Mouse (Mus musculus): Measurements from ENCODE around the gene Tmem131. TPM values are rescaled to one million over a fixed set of nuclear protein-coding genes. Genes with fewer than 3 reads are reported as not detected.
"Not testable (repeated sequence)": the region's sequence is repeated elsewhere in the genome, so short reads cannot be mapped to it uniquely, and the experiment has no call there.

The Tmem131 gene
- polyA plus RNA-seq, 1 experiment: 12.1 TPM

DNA sequence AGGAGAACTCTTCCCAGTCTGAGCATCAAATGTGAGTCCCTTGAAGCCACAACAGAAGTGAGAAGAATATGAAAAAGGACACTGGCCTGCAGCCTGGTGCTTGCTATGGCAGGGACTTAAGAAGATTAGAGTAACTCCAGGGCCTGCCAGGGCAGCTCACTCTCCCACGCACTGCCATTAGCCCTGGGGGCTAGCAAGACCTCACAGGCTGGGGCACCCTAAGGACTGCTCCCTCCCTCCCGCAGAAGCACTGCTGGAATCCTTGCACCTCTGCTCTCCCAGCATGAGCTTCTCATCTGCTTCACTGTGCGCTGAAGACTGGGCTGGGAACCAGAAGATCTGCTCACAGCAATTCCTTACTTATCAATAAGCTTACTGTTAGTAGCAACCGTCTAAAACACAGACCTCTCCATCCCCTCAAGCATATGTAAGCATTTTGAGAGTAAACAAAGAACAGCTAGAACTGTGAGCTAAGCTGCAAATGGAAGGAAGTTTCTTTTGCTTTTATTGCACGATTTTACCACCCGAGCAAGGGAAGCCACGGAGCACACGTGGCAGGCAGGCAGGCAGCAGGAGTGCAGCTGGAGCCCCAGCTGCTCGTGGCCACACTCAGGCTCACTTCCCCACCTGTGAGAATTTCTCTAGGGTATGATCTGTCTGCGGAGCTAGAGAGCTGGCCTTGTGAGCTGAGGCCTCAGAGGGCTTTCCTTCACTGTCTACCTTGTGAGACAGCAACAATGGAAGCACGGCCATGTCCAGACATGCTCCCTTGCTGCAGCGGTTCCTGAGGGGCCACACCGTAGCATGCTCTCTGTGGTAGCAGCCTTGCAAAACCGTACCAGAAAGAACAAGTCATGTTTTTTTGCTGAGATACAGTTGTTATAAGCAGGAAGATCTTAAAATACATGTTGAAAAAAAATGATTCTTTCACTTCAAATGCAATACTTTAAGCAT is 112.3 kb downstream of the Tmem131 start:
- Histone ChIP-seq H3K27me3 (replicated peaks) (no peaks in the 10 kb centered on the region), H3K36me3 (replicated peaks; ENCODE audit: low read length) (peaks cover 77% of the 10 kb centered on the region), H3K9me3 (no peaks in the 10 kb centered on the region), H3K4me3 (replicated peaks) (no peak overlapping the region), H3K4me1 (peaks cover 12% of the 10 kb centered on the region)
- TF ChIP-seq GATA1 (IDR thresholded peaks at IDR 0.05; ENCODE audit: borderline replicate concordance, low read length) (no peak), FLI1 (IDR thresholded peaks at IDR 0.05; ENCODE audit: low read length) (no peak)

DNA sequence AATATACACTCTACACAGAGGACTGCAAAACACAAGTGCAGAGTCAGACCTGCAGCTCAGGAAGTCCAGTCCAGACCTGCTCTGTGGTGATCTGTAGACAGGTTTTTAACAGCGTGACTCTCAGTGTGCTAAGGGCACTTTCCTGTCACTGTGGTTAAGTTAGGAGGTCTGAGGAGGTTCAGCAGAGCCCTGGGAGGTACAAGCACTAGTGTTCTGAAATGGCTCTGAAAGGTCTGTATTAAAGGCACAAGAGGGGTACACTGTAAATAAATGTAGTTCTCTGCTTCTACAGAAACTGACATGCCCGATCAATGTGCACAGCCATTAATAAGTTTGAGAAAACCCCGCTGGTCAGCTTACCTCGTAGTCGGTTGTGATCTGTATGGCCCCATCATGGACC is 119.1 kb downstream of the Tmem131 start:
- H3K27me3 ChIP-seq (replicated peaks): no peaks in the 10 kb centered on the region
- no peak for TF ChIP-seq GATA1 (IDR thresholded peaks at IDR 0.05; ENCODE audit: borderline replicate concordance, low read length)
- no peak for TF ChIP-seq FLI1 (IDR thresholded peaks at IDR 0.05; ENCODE audit: low read length)
- H3K9me3 ChIP-seq: no peaks in the 10 kb centered on the region
- H3K4me3 ChIP-seq (replicated peaks): no peak overlapping the region
- peaks cover 87% of the 10 kb centered on the region for H3K36me3 ChIP-seq (replicated peaks; ENCODE audit: low read length)
- no peaks in the 10 kb centered on the region for H3K4me1 ChIP-seq

DNA sequence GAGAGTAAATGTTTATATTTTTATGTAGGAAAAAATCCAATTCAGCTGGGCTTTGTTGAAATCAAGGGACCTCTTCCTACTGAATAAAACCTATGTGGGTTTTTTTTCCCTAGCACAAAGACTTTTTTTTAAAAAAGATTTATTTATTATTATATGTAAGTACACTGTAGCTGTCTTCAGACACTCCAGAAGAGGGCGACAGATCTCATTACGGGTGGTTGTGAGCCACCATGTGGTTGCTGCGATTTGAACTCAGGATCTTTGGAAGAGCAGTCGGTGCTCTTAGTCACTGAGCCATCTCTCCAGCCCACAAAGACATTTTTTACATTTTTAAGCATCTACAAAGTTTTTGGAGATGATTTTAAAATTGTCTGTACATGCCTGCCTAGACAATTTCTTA is 121.5 kb downstream of the Tmem131 start:
- peaks cover 92% of the 10 kb centered on the region for H3K36me3 ChIP-seq (replicated peaks; ENCODE audit: low read length)
- H3K4me1 ChIP-seq; H3K9me3 ChIP-seq; H3K27me3 ChIP-seq (replicated peaks); H3K4me3 ChIP-seq (replicated peaks): not testable (repeated sequence)

DNA sequence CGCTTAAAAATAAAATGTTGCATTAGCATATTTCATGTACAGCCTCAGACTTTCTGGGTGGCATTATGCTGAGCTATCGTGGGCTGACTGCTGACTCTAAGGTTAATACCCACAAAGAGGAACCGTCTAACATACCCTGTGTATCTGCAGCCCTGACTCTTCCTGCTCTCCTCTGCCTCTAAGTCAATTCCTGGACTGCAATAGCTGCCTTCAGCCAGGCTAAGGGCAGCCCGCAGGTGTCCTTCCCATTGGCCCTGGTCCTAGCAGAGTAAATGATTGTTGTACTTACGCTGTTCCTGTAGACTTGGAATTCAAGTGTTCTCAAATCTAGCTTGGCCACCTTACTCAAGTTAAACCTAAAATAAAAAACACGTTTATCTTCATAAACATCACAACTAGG is 128.3 kb downstream of the Tmem131 start:
- no peak for TF ChIP-seq FLI1 (IDR thresholded peaks at IDR 0.05; ENCODE audit: low read length)
- no peak for TF ChIP-seq GATA1 (IDR thresholded peaks at IDR 0.05; ENCODE audit: borderline replicate concordance, low read length)
- peaks cover 4% of the 10 kb centered on the region for H3K4me1 ChIP-seq
- H3K4me3 ChIP-seq (replicated peaks): no peak overlapping the region
- no peaks in the 10 kb centered on the region for H3K9me3 ChIP-seq
- no peaks in the 10 kb centered on the region for H3K27me3 ChIP-seq (replicated peaks)
- H3K36me3 ChIP-seq (replicated peaks; ENCODE audit: low read length): peaks cover 96% of the 10 kb centered on the region

DNA sequence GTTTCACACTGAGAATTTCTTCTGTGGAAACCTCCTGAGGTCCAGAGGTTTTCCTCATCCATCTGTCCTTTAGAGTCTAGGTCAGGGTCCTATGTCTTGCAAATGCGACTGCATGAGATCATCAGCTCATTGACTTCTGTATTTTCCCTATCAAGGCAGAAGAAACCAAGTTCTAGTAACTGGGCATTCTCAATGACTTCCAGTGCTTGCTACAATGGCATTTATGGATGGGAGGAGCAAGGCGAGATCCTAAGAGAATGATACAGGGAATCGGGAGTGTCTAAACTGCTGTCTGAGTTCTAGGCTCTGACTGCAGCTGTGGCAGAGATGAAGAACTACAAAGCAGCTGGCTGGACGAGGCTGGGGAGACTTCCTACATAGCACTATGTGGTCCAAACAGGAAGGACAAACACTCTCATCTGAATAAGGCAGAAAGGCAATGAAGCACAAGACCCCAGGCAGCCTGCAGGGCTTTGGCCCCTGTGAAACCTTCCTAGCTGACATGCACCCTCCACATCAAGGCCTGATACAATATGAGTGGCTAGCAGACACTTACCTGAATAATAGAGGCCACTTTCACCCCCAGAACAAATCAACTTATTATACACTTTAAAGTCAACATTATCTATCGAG is 129.1 kb downstream of the Tmem131 start:
- H3K9me3 ChIP-seq: no peaks in the 10 kb centered on the region
- H3K27me3 ChIP-seq (replicated peaks): no peaks in the 10 kb centered on the region
- H3K4me3 ChIP-seq (replicated peaks): no peak overlapping the region
- TF ChIP-seq GATA1 (IDR thresholded peaks at IDR 0.05; ENCODE audit: borderline replicate concordance, low read length) (no peak), FLI1 (IDR thresholded peaks at IDR 0.05; ENCODE audit: low read length) (no peak)
- peaks cover 98% of the 10 kb centered on the region for H3K36me3 ChIP-seq (replicated peaks; ENCODE audit: low read length)
- peaks cover 4% of the 10 kb centered on the region for H3K4me1 ChIP-seq

- Histone ChIP-seq H3K4me3 (replicated peaks) (no peak overlapping the region), H3K9me3 (no peaks in the 10 kb centered on the region), H3K4me1 (peaks cover 4% of the 10 kb centered on the region), H3K36me3 (replicated peaks; ENCODE audit: low read length) (peaks cover 98% of the 10 kb centered on the region), H3K27me3 (replicated peaks) (no peaks in the 10 kb centered on the region)
- TF ChIP-seq GATA1 (IDR thresholded peaks at IDR 0.05; ENCODE audit: borderline replicate concordance, low read length) (no peak), FLI1 (IDR thresholded peaks at IDR 0.05; ENCODE audit: low read length) (no peak)
These were observed 130.1 kb downstream of the Tmem131 start for GRCm38 (mm10) chr1:36813415-36813814.

- TF ChIP-seq FLI1 (IDR thresholded peaks at IDR 0.05; ENCODE audit: low read length) (no peak), GATA1 (IDR thresholded peaks at IDR 0.05; ENCODE audit: borderline replicate concordance, low read length) (no peak)
- Histone ChIP-seq H3K9me3 (no peaks in the 10 kb centered on the region), H3K36me3 (replicated peaks; ENCODE audit: low read length) (peaks cover 98% of the 10 kb centered on the region), H3K4me1 (peaks cover 17% of the 10 kb centered on the region), H3K4me3 (replicated peaks) (no peak overlapping the region), H3K27me3 (replicated peaks) (no peaks in the 10 kb centered on the region)
These were observed 131.7 kb downstream of the Tmem131 start for GRCm38 (mm10) chr1:36811806-36812205.

GRCm38 (mm10) chr1:36807782-36808565 is 135.5 kb downstream of the Tmem131 start:
- H3K36me3 ChIP-seq (replicated peaks; ENCODE audit: low read length): peaks cover 97% of the 10 kb centered on the region
- no peak for TF ChIP-seq FLI1 (IDR thresholded peaks at IDR 0.05; ENCODE audit: low read length)
- TF ChIP-seq GATA1 (IDR thresholded peaks at IDR 0.05; ENCODE audit: borderline replicate concordance, low read length): no peak
- no peak overlapping the region for H3K4me3 ChIP-seq (replicated peaks)
- H3K9me3 ChIP-seq: no peaks in the 10 kb centered on the region
- H3K27me3 ChIP-seq (replicated peaks): no peaks in the 10 kb centered on the region
- H3K4me1 ChIP-seq: peaks cover 19% of the 10 kb centered on the region

DNA sequence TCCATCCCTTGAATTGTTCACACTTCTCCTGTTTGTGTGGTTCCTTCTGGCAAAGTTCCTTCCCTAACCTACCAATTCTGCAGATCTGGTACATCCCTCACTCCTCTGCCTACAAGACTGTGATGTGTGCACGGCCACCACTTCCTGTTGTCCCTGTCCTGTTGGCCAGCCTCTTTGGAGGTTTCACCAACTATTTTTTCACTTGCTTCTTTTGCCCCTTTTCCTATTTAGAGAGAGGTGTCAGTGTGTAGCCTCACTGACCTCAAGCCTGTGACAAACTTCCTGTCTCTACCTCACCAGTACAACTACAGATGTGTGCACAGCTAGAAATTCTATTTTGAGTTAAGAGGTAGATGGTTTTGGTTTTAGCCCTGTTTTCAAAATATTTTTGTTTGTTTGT is 136.4 kb downstream of the Tmem131 start:
- Histone ChIP-seq H3K27me3 (replicated peaks) (no peaks in the 10 kb centered on the region), H3K4me1 (peaks cover 19% of the 10 kb centered on the region), H3K4me3 (replicated peaks) (no peak overlapping the region), H3K36me3 (replicated peaks; ENCODE audit: low read length) (peaks cover 93% of the 10 kb centered on the region), H3K9me3 (no peaks in the 10 kb centered on the region)
- TF ChIP-seq FLI1 (IDR thresholded peaks at IDR 0.05; ENCODE audit: low read length): no peak
- TF ChIP-seq GATA1 (IDR thresholded peaks at IDR 0.05; ENCODE audit: borderline replicate concordance, low read length): no peak
